Mouse (Mus musculus) hindbrain, postnatal 0 days (tissue): ENCODE measurements at regions not wholly inside any gene's neighbourhood (a gene's known extent, or its start where the extent isn't known, plus 50 kb on each side); places are given as distances from the start of the nearest gene placed in this dataset.

Experiments
- ATAC-seq: fragments of 200-750 bp; cut with Nextera tagmentation; 2 replicates; pipeline ENCODE4 v1.8.0; 2017; ENCODE audit warnings: mild to moderate bottlenecking, moderate TSS enrichment, moderate library complexity
- DNase-seq: peaks from one replicate; pipeline ENCODE4 v3.0.0-alpha.2; 2015; ENCODE audit warnings: low spot score
- H3K27ac ChIP-seq: fragments of 300-500 bp; sonication (generic); 2 replicates; pipeline ENCODE4 v1.5.1; 2014; ENCODE audit warnings: mild to moderate bottlenecking
- H3K27me3 ChIP-seq: fragments of 300-500 bp; sonication (generic); 2 replicates; pipeline ENCODE4 v1.6.1; 2014; ENCODE audit warnings: low read length, mixed read lengths; ENCODE audit not compliant: insufficient read depth
- H3K36me3 ChIP-seq: fragments of 300-500 bp; sonication (generic); 2 replicates; pipeline ENCODE4 v1.6.1; 2014; ENCODE audit warnings: low read length, mixed read lengths; ENCODE audit not compliant: insufficient read depth
- H3K4me1 ChIP-seq: fragments of 300-500 bp; sonication (generic); 2 replicates; pipeline ENCODE4 v1.6.1; 2014; ENCODE audit warnings: antibody characterized with exemption, low read length, mixed read lengths; ENCODE audit not compliant: insufficient read depth
- H3K4me2 ChIP-seq: fragments of 300-500 bp; sonication (generic); 2 replicates; pipeline ENCODE4 v1.6.1; 2014; ENCODE audit warnings: low read depth, mild to moderate bottlenecking, low read length, moderate library complexity, mixed read lengths
- H3K4me3 ChIP-seq: fragments of 300-500 bp; sonication (generic); 2 replicates; pipeline ENCODE4 v1.5.1; 2014; ENCODE audit warnings: low read length
- H3K9ac ChIP-seq: fragments of 300-500 bp; sonication (generic); replicated peaks from 2 replicates; pipeline ENCODE4 v1.6.1; 2014; ENCODE audit warnings: mild to moderate bottlenecking, low read length, moderate library complexity, mixed read lengths
- H3K9me3 ChIP-seq: fragments of 300-500 bp; sonication (generic); 2 replicates; pipeline ENCODE4 v1.6.1; 2016; ENCODE audit warnings: low read length, mixed read lengths
- CTCF ChIP-seq: IDR thresholded peaks from 2 replicates; pipeline ENCODE4 v1.5.1; 2016; ENCODE audit warnings: antibody characterized with exemption, control low read depth, low read depth
- WGBS: fragments of 180-500 bp; shearing (Covaris S2); extraction: QIAGEN DNeasy Blood & Tissue Kit; methylation state at CpG from one replicate; pipeline ENCODE4 v1.1.7; 2014; 5-methylcytosine and 5-hydroxymethylcytosine counted together

DNA sequence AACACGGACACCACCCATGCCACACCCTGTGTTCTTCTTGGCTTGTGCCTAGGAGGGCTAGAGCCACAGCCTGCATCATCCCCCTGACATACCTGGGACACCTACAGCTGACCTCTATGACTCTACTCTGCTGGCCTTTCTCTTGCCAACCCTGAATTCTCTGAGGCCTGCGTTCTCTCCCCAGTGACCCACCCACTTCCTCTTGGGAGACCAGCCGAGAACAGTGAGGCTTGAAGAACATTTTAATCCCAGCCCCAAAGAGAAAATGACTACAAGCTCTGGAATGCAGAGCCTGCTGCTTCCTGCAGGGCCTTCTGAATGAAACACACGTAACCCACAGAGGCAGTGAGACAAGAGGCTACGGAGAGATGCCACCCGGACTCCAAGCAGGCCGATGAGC, 102.0 kb downstream of the Zfp36l2 start:
- Histone ChIP-seq H3K4me3 (no peak overlapping the region), H3K36me3 (no peaks in the 10 kb centered on the region), H3K9ac (no peak overlapping the region), H3K4me1 (peaks cover 17% of the 10 kb centered on the region), H3K27ac (peak overlapping the region; percentile 41; the same call in 1 of the 2 replicates), H3K9me3 (no peaks in the 10 kb centered on the region), H3K27me3 (no peaks in the 10 kb centered on the region), H3K4me2 (no peak overlapping the region)
- WGBS, result 20% methylated on average over 7 of the region's 7 CpGs
- no peak for TF ChIP-seq CTCF
- DNase-seq (peak; percentile 26), ATAC-seq (0 out of 2 replicates have a peak, but pooled peaks have one; percentile 9)

- Histone ChIP-seq H3K9me3 (no peaks in the 10 kb centered on the region), H3K27ac (peak overlapping the region; percentile 41; the same call in 1 of the 2 replicates), H3K9ac (no peak overlapping the region), H3K36me3 (no peaks in the 10 kb centered on the region), H3K27me3 (no peaks in the 10 kb centered on the region), H3K4me2 (no peak overlapping the region), H3K4me1 (peaks cover 17% of the 10 kb centered on the region), H3K4me3 (no peak overlapping the region)
- ATAC-seq (0 out of 2 replicates have a peak, but pooled peaks have one; percentile 13), DNase-seq (peak; percentile 67)
- 33% methylated on average over 10 of the region's 10 CpGs for WGBS
- no peak for TF ChIP-seq CTCF
These were observed 102.5 kb downstream of the Zfp36l2 start for GRCm38 (mm10) chr17:84085232-84085631.

- Histone ChIP-seq H3K4me2 (no peak overlapping the region), H3K9me3 (no peaks in the 10 kb centered on the region), H3K4me3 (no peak overlapping the region), H3K27me3 (no peaks in the 10 kb centered on the region), H3K4me1 (peaks cover 17% of the 10 kb centered on the region), H3K27ac (no peak overlapping the region; the same call in 1 of the 2 replicates), H3K36me3 (no peaks in the 10 kb centered on the region), H3K9ac (no peak overlapping the region)
- 0 out of 2 replicates have a peak, but pooled peaks have one; percentile 9 for TF ChIP-seq CTCF
- ATAC-seq (no peak), DNase-seq (no peak)
- WGBS, result 75% methylated on average over 16 of the region's 16 CpGs
These were observed 104.2 kb downstream of the Zfp36l2 start for GRCm38 (mm10) chr17:84083307-84084263.

GRCm38 (mm10) chr17:84082571-84082970, 105.2 kb downstream of the Zfp36l2 start:
- Histone ChIP-seq H3K9me3 (no peaks in the 10 kb centered on the region), H3K4me3 (no peak overlapping the region), H3K36me3 (no peaks in the 10 kb centered on the region), H3K9ac (no peak overlapping the region), H3K4me2 (no peak overlapping the region), H3K4me1 (peaks cover 17% of the 10 kb centered on the region), H3K27ac (peak overlapping the region; percentile 74), H3K27me3 (no peaks in the 10 kb centered on the region)
- TF ChIP-seq CTCF, result no peak
- WGBS, result 92% methylated on average over 5 of the region's 5 CpGs
- DNase-seq (no peak), ATAC-seq (no peak)

- H3K9ac ChIP-seq, result no peak overlapping the region
- H3K4me3 ChIP-seq, result no peak overlapping the region
- 22% methylated on average over 8 of the region's 8 CpGs for WGBS
- DNase-seq (peak; percentile 89), ATAC-seq (peak; percentile 88)
- H3K4me1 ChIP-seq, result peaks cover 17% of the 10 kb centered on the region
- no peak overlapping the region for H3K4me2 ChIP-seq
- no peaks in the 10 kb centered on the region for H3K27me3 ChIP-seq
- H3K9me3 ChIP-seq, result no peaks in the 10 kb centered on the region
- no peaks in the 10 kb centered on the region for H3K36me3 ChIP-seq
- TF ChIP-seq CTCF, result no peak
- H3K27ac ChIP-seq, result peak overlapping the region; percentile 74
These were observed 105.9 kb downstream of the Zfp36l2 start for GRCm38 (mm10) chr17:84081751-84082352.

- no peak for ATAC-seq
- Histone ChIP-seq H3K27ac (no peak overlapping the region), H3K4me1 (no peaks in the 10 kb centered on the region), H3K4me3 (no peak overlapping the region), H3K36me3 (no peaks in the 10 kb centered on the region), H3K4me2 (no peak overlapping the region), H3K9me3 (no peaks in the 10 kb centered on the region), H3K27me3 (no peaks in the 10 kb centered on the region), H3K9ac (no peak overlapping the region)
- DNase-seq, result no peak
- WGBS, result 73% methylated on average over 3 of the region's 3 CpGs
- no peak for TF ChIP-seq CTCF
These were observed 112.4 kb downstream of the Zfp36l2 start for GRCm38 (mm10) chr17:84075081-84075938.
